Mouse (Mus musculus) ES-Bruce4 (cell line): ENCODE data around the gene Krt34.

Source experiments
- CTCF ChIP-seq: IDR thresholded peaks from one replicate; pipeline ENCODE4 v1.8.1; 2011; ENCODE audit warnings: low read depth, low read length
- EP300 ChIP-seq: IDR thresholded peaks from 2 replicates; pipeline ENCODE4 v1.6.1; 2011; ENCODE audit warnings: low read depth, low read length; ENCODE audit not compliant: insufficient read depth
- POLR2A ChIP-seq: IDR thresholded peaks from one replicate; pipeline ENCODE4 v1.8.1; 2011; ENCODE audit warnings: low read length; ENCODE audit not compliant: insufficient read depth

DNA sequence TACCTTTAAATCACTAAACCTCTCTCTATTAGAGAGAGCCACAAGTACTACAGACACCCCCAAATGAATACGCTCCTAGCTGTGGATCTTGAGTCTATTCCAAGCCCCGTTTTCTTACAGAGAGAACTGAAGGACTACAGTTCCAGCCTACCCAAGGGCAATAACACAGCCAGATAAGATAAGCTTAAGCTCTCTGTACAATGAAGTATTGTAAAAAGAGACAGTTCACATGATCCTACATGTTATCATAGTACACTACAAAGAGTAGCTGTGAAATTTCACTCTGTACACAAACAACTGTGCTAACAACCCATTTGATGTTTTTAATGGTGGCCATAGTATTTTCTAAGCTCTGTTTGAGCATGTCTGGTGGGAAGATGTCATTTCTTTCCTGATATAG, 5.8 kb upstream of the Krt34 start:
- TF ChIP-seq CTCF (no peak), POLR2A (no peak), EP300 (no peak)
